Mouse (Mus musculus) neural tube, embryonic 13.5 days (tissue): Measurements from ENCODE around the gene Cpeb3. TPM values are rescaled to one million over a fixed set of nuclear protein-coding genes. Genes with fewer than 3 reads are reported as not detected.

Experiments used
- ATAC-seq: fragments of 200-750 bp; cut with Nextera tagmentation; 2 replicates; pipeline ENCODE4 v1.8.0; 2017; ENCODE audit warnings: low read depth, mild to moderate bottlenecking, moderate TSS enrichment, moderate library complexity
- H3K27ac ChIP-seq: fragments of 300-500 bp; sonication (generic); replicated peaks from 2 replicates; pipeline ENCODE4 v1.5.1; 2015; ENCODE audit warnings: moderate library complexity, mild to moderate bottlenecking, inconsistent platforms
- H3K27me3 ChIP-seq: fragments of 300-500 bp; sonication (generic); 2 replicates; pipeline ENCODE4 v1.6.1; 2015; ENCODE audit warnings: mild to moderate bottlenecking, inconsistent platforms
- H3K36me3 ChIP-seq: fragments of 300-500 bp; sonication (generic); 2 replicates; pipeline ENCODE4 v1.6.1; 2015; ENCODE audit warnings: mild to moderate bottlenecking, inconsistent platforms
- H3K4me1 ChIP-seq: fragments of 300-500 bp; sonication (generic); replicated peaks from 2 replicates; pipeline ENCODE4 v1.6.1; 2015; ENCODE audit warnings: inconsistent platforms
- H3K4me2 ChIP-seq: fragments of 300-500 bp; sonication (generic); 2 replicates; pipeline ENCODE4 v1.6.1; 2015; ENCODE audit warnings: inconsistent platforms, mild to moderate bottlenecking, moderate library complexity
- H3K4me3 ChIP-seq: fragments of 300-500 bp; sonication (generic); 2 replicates; pipeline ENCODE4 v1.5.1; 2015; ENCODE audit warnings: mild to moderate bottlenecking, inconsistent platforms
- H3K9ac ChIP-seq: fragments of 300-500 bp; sonication (generic); 2 replicates; pipeline ENCODE4 v1.6.1; 2015; ENCODE audit warnings: moderate library complexity, mild to moderate bottlenecking, inconsistent platforms
- H3K9me3 ChIP-seq: fragments of 300-500 bp; sonication (generic); 2 replicates; pipeline ENCODE4 v1.6.1; 2016; ENCODE audit warnings: inconsistent platforms
- WGBS: fragments of 180-500 bp; shearing (Covaris S2); methylation state at CpG from one replicate; pipeline ENCODE4 v1.1.7; 2015; 5-methylcytosine and 5-hydroxymethylcytosine counted together
- polyA plus RNA-seq: library from polyadenylated mRNA; unstranded; fragments of >200 nt; fragmentation: Nextera tagmentation; extraction: Ambion mirVana; gene quantifications from 2 replicates; pipeline ENCODE4 v1.2.1, GENCODE M21; 2015

The Cpeb3 gene
- polyA plus RNA-seq, 1 experiment from 2014 or later, result 11.2 TPM

DNA sequence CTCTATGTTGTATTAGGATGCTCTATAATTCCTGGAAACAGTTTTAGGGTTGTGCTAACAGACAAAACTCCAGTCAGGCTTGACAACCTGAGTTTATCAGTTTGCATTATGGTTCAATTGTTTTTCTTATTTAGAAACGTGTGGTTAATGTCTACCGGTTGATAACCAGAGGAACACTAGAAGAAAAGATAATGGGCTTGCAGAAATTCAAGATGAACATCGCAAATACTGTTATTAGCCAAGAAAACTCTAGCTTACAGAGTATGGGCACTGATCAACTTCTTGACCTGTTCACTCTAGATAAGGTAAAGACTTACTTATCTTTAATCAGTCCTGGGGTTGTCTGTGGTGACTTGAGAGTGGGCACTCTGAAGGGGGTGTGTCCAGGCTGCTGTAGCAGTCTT, 198.5 kb downstream of the Cpeb3 start:
- Histone ChIP-seq H3K36me3 (peaks cover 87% of the 10 kb centered on the region), H3K27me3 (no peaks in the 10 kb centered on the region), H3K9me3 (no peaks in the 10 kb centered on the region), H3K9ac (no peak overlapping the region), H3K27ac (no peak overlapping the region), H3K4me3 (no peak overlapping the region), H3K4me1 (no peaks in the 10 kb centered on the region), H3K4me2 (no peak overlapping the region)
- ATAC-seq, result no peak
- 93% methylated on average over 3 of the region's 3 CpGs for WGBS

DNA sequence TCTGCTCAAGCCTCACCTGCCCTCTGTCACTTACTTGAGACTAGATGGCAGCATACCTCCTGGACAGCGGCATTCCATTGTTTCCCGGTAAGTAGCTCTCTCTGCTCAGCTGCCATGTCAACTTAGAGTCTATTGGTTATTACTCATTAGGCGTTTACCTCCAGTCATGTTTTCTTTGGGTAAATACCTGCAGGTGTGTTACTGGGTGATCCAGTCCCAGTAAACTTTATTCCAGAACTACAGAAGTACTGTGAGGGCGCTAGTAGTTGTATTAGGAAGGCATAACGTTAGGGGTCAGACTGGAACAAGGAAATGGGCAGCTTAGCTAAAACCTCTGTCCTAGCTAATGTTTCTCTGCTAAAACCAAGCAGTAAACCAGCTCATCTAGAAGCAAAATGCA, 203.8 kb downstream of the Cpeb3 start:
- Histone ChIP-seq H3K9me3 (no peaks in the 10 kb centered on the region), H3K4me2 (no peak overlapping the region), H3K9ac (no peak overlapping the region), H3K27me3 (no peaks in the 10 kb centered on the region), H3K27ac (no peak overlapping the region), H3K4me3 (no peak overlapping the region), H3K36me3 (peaks cover 80% of the 10 kb centered on the region), H3K4me1 (no peaks in the 10 kb centered on the region)
- WGBS, result 91% methylated on average over 5 of the region's 5 CpGs
- no peak for ATAC-seq

Other genes with a start within 250 kb of the Cpeb3 start
- gene March5, start 1.1 kb downstream of the Cpeb3 start, polyA plus RNA-seq, result 130 and 134 TPM in 2 replicates
- gene Ide, start 129.3 kb upstream of the Cpeb3 start, polyA plus RNA-seq, result 35.9 and 37.0 TPM in 2 replicates
- 10.2 and 14.3 TPM in 2 replicates for gene Kif11, start 167.8 kb upstream of the Cpeb3 start, polyA plus RNA-seq
- 6.6 and 8.3 TPM in 2 replicates for gene Hhex, start 226.2 kb upstream of the Cpeb3 start, polyA plus RNA-seq